Mouse (Mus musculus): ENCODE data around the gene Il15ra. TPM values are rescaled to one million over a fixed set of nuclear protein-coding genes. Genes with fewer than 3 reads are reported as not detected.

Il15ra gene
- total RNA-seq, 2 experiments from 2014 or later, result 34.1 to 38.4 TPM

GRCm38 (mm10) chr2:11774426-11774825, 69.3 kb downstream of the Il15ra start:
- intact Hi-C loops (cut with DNase I), result no loop called here
- DNase-seq, result no peak

- intact Hi-C loops (cut with DNase I), result loop anchor here (5.0 kb wide), 2 partner anchors 68 to 173 kb away; partner anchors contain the start of genes Il15ra and Rbm17
Measured at GRCm38 (mm10) chr2:11775121-11775520, 70.0 kb downstream of the Il15ra start.

GRCm38 (mm10) chr2:11776415-11776814, 71.3 kb downstream of the Il15ra start:
- intact Hi-C loops (cut with DNase I), result loop anchor here (5.0 kb wide), 2 partner anchors 69 to 174 kb away; partner anchors contain the start of genes Il15ra and Rbm17

More at GRCm38 (mm10) chr2:11775121-11775520, 70.0 kb downstream of the Il15ra start:
- DNase-seq, result no peak

GRCm38 (mm10) chr2:11777091-11778068, 72.3 kb downstream of the Il15ra start, which contains the start of the genes Fbh1 and Ankrd16:
TSS of gene Fbh1 (minus strand) at chr2:11777582.
TSS of gene Ankrd16 (plus strand) at chr2:11777876.
- intact Hi-C loops (cut with DNase I), result loop anchor here (5.0 kb wide), 2 partner anchors 70 to 175 kb away; partner anchors contain the start of genes Il15ra and Rbm17
- DNase-seq, result peak; percentile 100

More at GRCm38 (mm10) chr2:11776415-11776814, 71.3 kb downstream of the Il15ra start:
- no peak for DNase-seq

- DNase-seq, result peak; percentile 82 to 85
- intact Hi-C loops (cut with DNase I), result loop anchor here (5.0 kb wide), 2 partner anchors 71 to 176 kb away; partner anchors contain the start of genes Il15ra and Rbm17
Measured at GRCm38 (mm10) chr2:11778087-11778823, 73.2 kb downstream of the Il15ra start.

Other genes with a start within 250 kb of the Il15ra start
- gene Pfkfb3, start 151.2 kb upstream of the Il15ra start, total RNA-seq (2021), result 10 to 100 TPM; 11.9 to 14.5 TPM
- 10 to 100 TPM; 59.4 to 62.5 TPM for gene Rbm17, start 101.1 kb upstream of the Il15ra start, total RNA-seq (2021)
- not detected for gene Gm17490, start 79.0 kb upstream of the Il15ra start, total RNA-seq (2021)
- 1 to 10 TPM in 1 of 2 experiments, under 1 TPM in 1; 0.69 to 1.3 TPM for gene Il2ra, start 62.5 kb upstream of the Il15ra start, total RNA-seq (2021)
- 10 to 100 TPM; 72.5 to 84.1 TPM for gene Fbh1, start 72.3 kb downstream of the Il15ra start, total RNA-seq (2021)
- 10 to 100 TPM; 24.7 to 30.1 TPM for gene Ankrd16, start 72.6 kb downstream of the Il15ra start, total RNA-seq (2021)

All from heart, postnatal 14 days (tissue).